Mouse (Mus musculus) megakaryocyte, embryonic 14.5 days (primary cell): ENCODE measurements at regions not wholly inside any gene's neighbourhood (a gene's known extent, or its start where the extent isn't known, plus 50 kb on each side); places are given as distances from the start of the nearest gene placed in this dataset.

Experiments used
- FLI1 ChIP-seq: IDR thresholded peaks from 2 replicates; pipeline ENCODE4 v1.6.1; 2012; ENCODE audit warnings: low read length, inconsistent platforms, mixed read lengths
- GATA1 ChIP-seq: IDR thresholded peaks from 3 replicates; pipeline ENCODE4 v1.6.1; 2012; ENCODE audit warnings: mixed read lengths, low read length, inconsistent platforms, borderline replicate concordance

DNA sequence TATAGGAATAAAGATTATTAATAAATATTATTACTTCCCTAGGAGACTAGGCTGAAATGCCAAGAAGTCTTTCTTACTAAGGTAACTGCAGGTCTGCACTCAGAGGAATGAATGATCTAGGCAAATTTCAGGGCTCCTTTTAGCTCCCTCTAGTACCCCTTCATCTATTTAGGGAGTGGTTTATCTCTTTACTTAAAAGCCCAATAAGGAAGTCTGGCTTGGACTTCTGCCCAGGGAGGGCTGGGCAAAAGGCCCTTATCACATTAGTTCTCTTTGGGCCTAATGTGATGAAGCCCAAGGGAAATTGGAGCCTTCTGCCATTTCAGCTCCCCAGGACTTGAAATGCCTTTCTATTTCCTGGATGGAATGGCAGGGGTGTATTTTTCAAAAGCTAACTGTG is 320.6 kb upstream of the Snx7 start:
- no peak for TF ChIP-seq FLI1
- TF ChIP-seq GATA1, result no peak
